ENCODE assay signal across 9 mouse cellular contexts in the genomic region with DNA sequence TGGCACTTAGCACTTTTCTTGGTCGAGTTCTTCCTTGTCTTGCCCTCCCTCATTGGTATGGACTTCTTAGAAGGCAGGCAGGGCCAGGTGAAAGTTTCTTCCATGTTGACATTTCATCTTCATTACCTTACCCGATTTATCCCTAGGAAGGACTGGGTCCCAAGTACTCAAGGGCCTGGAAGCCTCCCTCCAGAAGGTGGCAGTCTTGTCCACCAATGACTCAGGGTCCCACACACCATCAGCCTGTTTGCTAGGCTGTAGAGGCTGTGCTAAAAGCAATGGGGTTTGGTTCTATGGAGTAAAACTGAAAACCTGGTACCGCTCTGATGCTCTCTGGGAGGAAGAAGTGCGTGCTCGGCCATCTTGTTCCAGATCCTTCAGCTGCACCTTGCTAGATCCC. TPM values are rescaled to one million over a fixed set of nuclear protein-coding genes. Genes with fewer than 3 reads are reported as not detected.
A peak's percentile ranks its signal among the peaks of the same experiment; 100 is the strongest.
DNase-seq lines count a peak whose midpoint lies in the region; ATAC-seq and TF ChIP-seq lines count a peak whose summit lies in the region.
"Had no signal": no experiment of that assay in that cellular context is flagged by ENCODE, and none has a peak within 500 bp of the region (broad histone marks: within the 10 kb centered on the region; RNA-seq: fewer than 3 reads in every experiment).

No protein-coding gene starts in this region.

- no peaks in the 10 kb centered on the region for H3K79me2 ChIP-seq in C2C12 (ENCODE audit: control insufficient read depth, insufficient read depth)

- no peak for TF ChIP-seq POLR2A in kidney, adult 2 months (IDR thresholded peaks at IDR 0.05; ENCODE audit: low read depth, low read length)

- no peaks in the 10 kb centered on the region for H3K4me1 ChIP-seq in kidney, adult 2 months (ENCODE audit: control insufficient read depth, insufficient read depth, low read length)
- no peaks in the 10 kb centered on the region for H3K4me1 ChIP-seq in kidney, embryonic 16.5 days (ENCODE audit: insufficient read depth, low read length)
- H3K4me1 ChIP-seq in embryonic facial prominence, embryonic 14.5 days (ENCODE audit: control insufficient read depth, insufficient read depth, low read length), result no peaks in the 10 kb centered on the region
- H3K4me1 ChIP-seq in limb, embryonic 13.5 days, result no peaks in the 10 kb centered on the region
- H3K4me1 ChIP-seq: lung, embryonic 15.5 days had no signal

- 78% methylated on average over 5 of the region's 5 CpGs for WGBS in kidney, adult 2 months
- WGBS in kidney, embryonic 16.5 days, result 79% methylated on average over 5 of the region's 5 CpGs
- 80% methylated on average over 5 of the region's 5 CpGs for WGBS in embryonic facial prominence, embryonic 14.5 days
- 81% methylated on average over 5 of the region's 5 CpGs for WGBS in limb, embryonic 13.5 days

- H3K27me3 ChIP-seq in kidney, adult 2 months (replicated peaks; ENCODE audit: control insufficient read depth, insufficient read depth, low read length), result no peaks in the 10 kb centered on the region
- no peaks in the 10 kb centered on the region for H3K27me3 ChIP-seq in kidney, embryonic 16.5 days (ENCODE audit: insufficient read depth, low read length)
- no peaks in the 10 kb centered on the region for H3K27me3 ChIP-seq in C2C12 (ENCODE audit: control insufficient read depth, insufficient read depth, insufficient read length)
- H3K27me3 ChIP-seq in embryonic facial prominence, embryonic 14.5 days (replicated peaks; ENCODE audit: control insufficient read depth, insufficient read depth, low read length), result no peaks in the 10 kb centered on the region
- H3K27me3 ChIP-seq in limb, embryonic 13.5 days, result no peaks in the 10 kb centered on the region
- H3K27me3 ChIP-seq: lung, embryonic 15.5 days had no signal

- no peak for ATAC-seq in kidney, embryonic 16.5 days (ENCODE audit: low FRiP score, low TSS enrichment)
- ATAC-seq in embryonic facial prominence, embryonic 14.5 days (ENCODE audit: low read depth), result no peak
- ATAC-seq in limb, embryonic 13.5 days (ENCODE audit: low FRiP score, low read depth), result 0 out of 2 replicates have a peak, but pooled peaks have one; percentile 44

- no peak overlapping the region for H3K4me2 ChIP-seq in kidney, embryonic 16.5 days (replicated peaks; ENCODE audit: low read depth, low read length)
- H3K4me2 ChIP-seq in embryonic facial prominence, embryonic 14.5 days (ENCODE audit: low read depth, low read length), result no peak overlapping the region
- no peak overlapping the region for H3K4me2 ChIP-seq in limb, embryonic 13.5 days (replicated peaks)
- H3K4me2 ChIP-seq: lung, embryonic 15.5 days had no signal

- no peak overlapping the region for H3ac ChIP-seq in C2C12 (ENCODE audit: control insufficient read depth, insufficient read length, low read depth)

- no peaks in the 10 kb centered on the region for H3K36me3 ChIP-seq in kidney, adult 2 months (ENCODE audit: control insufficient read depth, insufficient read depth, low read length)
- H3K36me3 ChIP-seq in kidney, embryonic 16.5 days (ENCODE audit: insufficient read depth, low read length), result no peaks in the 10 kb centered on the region
- no peaks in the 10 kb centered on the region for H3K36me3 ChIP-seq in C2C12 (ENCODE audit: control insufficient read depth, insufficient read depth)
- H3K36me3 ChIP-seq in embryonic facial prominence, embryonic 14.5 days (ENCODE audit: control insufficient read depth, insufficient read depth, low read length), result no peaks in the 10 kb centered on the region
- H3K36me3 ChIP-seq in limb, embryonic 13.5 days, result no peaks in the 10 kb centered on the region
- H3K36me3 ChIP-seq: lung, embryonic 15.5 days had no signal

- H3K9ac ChIP-seq in kidney, embryonic 16.5 days (replicated peaks; ENCODE audit: low read length), result no peak overlapping the region
- no peak overlapping the region for H3K9ac ChIP-seq in embryonic facial prominence, embryonic 14.5 days (ENCODE audit: low read depth, low read length)
- H3K9ac ChIP-seq in limb, embryonic 13.5 days, result no peak overlapping the region
- H3K9ac ChIP-seq: lung, embryonic 15.5 days had no signal

- DNase-seq in kidney, adult 2 months, result peak; percentile 12
- DNase-seq in Muller cell, postnatal 12 days (ENCODE audit: inconsistent ontology term), result peak; percentile 20
- peak; percentile 24 for DNase-seq in embryonic facial prominence, embryonic 14.5 days (ENCODE audit: low spot score)
- peak; percentile 65 for DNase-seq in retina, postnatal 1 day
- DNase-seq in right cerebral cortex, postnatal 14 days, result no peak

- H3K79me3 ChIP-seq in C2C12 (ENCODE audit: low read depth), result no peaks in the 10 kb centered on the region

- no peak overlapping the region for H3K27ac ChIP-seq in kidney, adult 2 months (ENCODE audit: insufficient read depth, low read depth, low read length)
- H3K27ac ChIP-seq in kidney, embryonic 16.5 days (ENCODE audit: low read length), result no peak overlapping the region
- H3K27ac ChIP-seq in embryonic facial prominence, embryonic 14.5 days (replicated peaks; ENCODE audit: low read depth, low read length), result no peak overlapping the region
- H3K27ac ChIP-seq in limb, embryonic 13.5 days, result no peak overlapping the region
- H3K27ac ChIP-seq: lung, embryonic 15.5 days had no signal

- TF ChIP-seq CTCF in kidney, adult 2 months (conservative IDR thresholded peaks at IDR 0.05; ENCODE audit: insufficient read depth, insufficient read length, low read depth, low read length), result peak; percentile 69
- peak; percentile 10 for TF ChIP-seq CTCF in C2C12 (IDR thresholded peaks at IDR 0.05; ENCODE audit: control insufficient read depth, insufficient read depth, insufficient read length)

- H3K4me3 ChIP-seq in kidney, adult 2 months (ENCODE audit: insufficient read depth, low read depth, low read length), result no peak overlapping the region
- H3K4me3 ChIP-seq in kidney, embryonic 16.5 days (ENCODE audit: low read length), result no peak overlapping the region
- no peak overlapping the region for H3K4me3 ChIP-seq in C2C12 (ENCODE audit: insufficient read depth, poor library complexity, severe bottlenecking)
- no peak overlapping the region for H3K4me3 ChIP-seq in embryonic facial prominence, embryonic 14.5 days (ENCODE audit: low read depth, low read length)
- H3K4me3 ChIP-seq in limb, embryonic 13.5 days, result no peak overlapping the region
- H3K4me3 ChIP-seq: lung, embryonic 15.5 days had no signal

- no peaks in the 10 kb centered on the region for H3K9me3 ChIP-seq in kidney, embryonic 16.5 days (ENCODE audit: low read length)
- H3K9me3 ChIP-seq in embryonic facial prominence, embryonic 14.5 days (ENCODE audit: control insufficient read depth, low read length), result no peaks in the 10 kb centered on the region
- H3K9me3 ChIP-seq in limb, embryonic 13.5 days, result no peaks in the 10 kb centered on the region
- H3K9me3 ChIP-seq: lung, embryonic 15.5 days had no signal

TF ChIP-seq in C2C12, 6 proteins besides CTCF, POLR2A, EP300 and RAD21:
- no peak for TF ChIP-seq MAX (IDR thresholded peaks at IDR 0.05)
- TF ChIP-seq MYOG (IDR thresholded peaks at IDR 0.05; ENCODE audit: control insufficient read depth, extremely low read depth, insufficient read length), result no peak
- no peak for TF ChIP-seq CEBPB (IDR thresholded peaks at IDR 0.05; ENCODE audit: low read depth)
- no peak for TF ChIP-seq USF1 (IDR thresholded peaks at IDR 0.05; ENCODE audit: low read depth)
- no peak for TF ChIP-seq FOSL1 (IDR thresholded peaks at IDR 0.05; ENCODE audit: insufficient read depth, low read length, poor library complexity, severe bottlenecking)
- no peak for TF ChIP-seq MYOD1 (IDR thresholded peaks at IDR 0.05; ENCODE audit: control insufficient read depth, insufficient read length, low read depth)

RNA-seq across cellular contexts. Expression of gene Thegl, which starts 13.9 kb away (rescaled TPM):
- not detected in 2 replicates for polyA plus RNA-seq in kidney, adult 2 months (2012; rRNA removed)
- 0.09 TPM in 1 of 2 replicates, not detected in the other for polyA plus RNA-seq in kidney, embryonic 16.5 days (2015; fragmentation: Nextera tagmentation; extraction: Ambion mirVana)
- not detected for polyA plus RNA-seq in C2C12 (2012; fragmentation: generic; extraction: Trizol)
- polyA plus RNA-seq in embryonic facial prominence, embryonic 14.5 days (2014; fragmentation: Nextera tagmentation; extraction: Ambion mirVana), result 0.12 and 0.43 TPM in 2 replicates
- polyA plus RNA-seq in limb, embryonic 13.5 days (2015; fragmentation: Nextera tagmentation; extraction: Ambion mirVana), result 0.20 TPM in 1 of 2 replicates, not detected in the other

RNA-seq across cellular contexts. Expression of gene Arl9, which starts 25.9 kb away (rescaled TPM):
- polyA plus RNA-seq in kidney, adult 2 months (2012; rRNA removed), result 0.30 and 0.50 TPM in 2 replicates
- not detected in 2 replicates for polyA plus RNA-seq in kidney, embryonic 16.5 days (2015; fragmentation: Nextera tagmentation; extraction: Ambion mirVana)
- not detected for polyA plus RNA-seq in C2C12 (2012; fragmentation: generic; extraction: Trizol)
- polyA plus RNA-seq in embryonic facial prominence, embryonic 14.5 days (2014; fragmentation: Nextera tagmentation; extraction: Ambion mirVana), result not detected in 2 replicates
- not detected in 2 replicates for polyA plus RNA-seq in limb, embryonic 13.5 days (2015; fragmentation: Nextera tagmentation; extraction: Ambion mirVana)

RNA-seq across cellular contexts. Expression of gene Srp72, which starts 55.3 kb away (rescaled TPM):
- 21.5 and 24.4 TPM in 2 replicates for polyA plus RNA-seq in kidney, adult 2 months (2012; rRNA removed)
- 98.0 and 104 TPM in 2 replicates for polyA plus RNA-seq in kidney, embryonic 16.5 days (2015; fragmentation: Nextera tagmentation; extraction: Ambion mirVana)
- 47.1 TPM for polyA plus RNA-seq in C2C12 (2012; fragmentation: generic; extraction: Trizol)
- polyA plus RNA-seq in embryonic facial prominence, embryonic 14.5 days (2014; fragmentation: Nextera tagmentation; extraction: Ambion mirVana), result 96.9 and 107 TPM in 2 replicates
- polyA plus RNA-seq in limb, embryonic 13.5 days (2015; fragmentation: Nextera tagmentation; extraction: Ambion mirVana), result 115 and 121 TPM in 2 replicates
